Mouse (Mus musculus) left cerebral cortex, adult 11 months (tissue): ENCODE data around the gene Slc6a16.

Source experiments
- DNase-seq: peaks from one replicate; pipeline ENCODE4 v3.0.0; 2022; ENCODE audit warnings: low spot score

The Slc6a16 gene

DNA sequence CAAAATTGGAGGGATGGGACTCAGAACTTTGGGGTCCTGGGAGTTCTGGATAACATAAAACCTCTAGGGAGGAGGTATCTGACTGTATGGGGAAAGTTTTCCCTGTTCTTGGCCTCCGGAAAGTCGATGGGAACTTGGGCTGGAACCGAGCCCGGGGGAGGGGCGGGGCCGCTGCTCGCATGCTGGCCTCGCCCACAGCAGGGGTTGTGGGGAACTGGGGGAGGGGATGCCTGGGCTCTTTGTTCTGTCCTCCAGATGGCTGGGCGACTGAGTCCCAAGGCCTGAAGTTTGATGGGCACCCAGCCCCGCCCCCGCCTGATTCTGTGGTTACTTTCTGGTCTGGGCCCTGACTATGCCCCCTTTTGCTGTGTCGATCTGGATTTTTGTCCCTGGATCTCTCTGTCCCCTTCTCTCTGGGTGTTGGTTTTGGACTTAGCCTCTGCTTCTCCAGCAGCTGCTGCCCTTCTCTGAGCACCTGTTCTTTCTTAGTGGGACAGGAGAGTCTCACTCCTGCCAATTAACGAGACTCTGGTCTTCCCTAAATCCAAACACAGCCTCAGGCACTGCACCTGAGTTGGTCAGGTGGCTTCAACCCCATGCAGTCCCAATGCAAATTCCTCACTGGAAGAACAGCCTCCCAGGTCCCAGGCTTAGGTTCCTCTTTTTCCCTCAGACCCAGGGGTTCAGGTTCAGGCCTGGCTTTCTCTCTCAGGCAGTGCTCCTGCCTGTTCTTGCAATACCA is 24.3 kb upstream of the Slc6a16 start:
- no peak for DNase-seq

DNA sequence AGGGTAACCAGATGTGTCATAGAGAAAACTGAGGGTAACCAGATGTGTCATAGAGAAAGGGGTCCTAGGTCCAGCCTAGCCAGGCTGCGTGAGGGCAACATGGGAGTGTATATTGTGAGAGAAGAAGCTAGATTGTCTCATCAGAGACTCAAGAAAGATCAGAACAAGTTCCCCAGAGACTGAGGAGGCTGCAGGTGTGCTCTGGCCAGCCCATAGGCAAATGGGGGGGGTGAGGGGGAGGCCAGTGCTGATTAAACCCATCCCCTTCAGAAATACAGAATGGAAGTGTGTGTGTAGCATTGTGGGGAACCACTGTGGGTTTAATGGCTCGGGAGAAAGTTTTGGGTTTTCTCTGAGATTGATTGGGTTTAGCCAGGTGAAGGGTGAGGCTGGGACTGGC is 19.2 kb upstream of the Slc6a16 start:
- no peak for DNase-seq

DNA sequence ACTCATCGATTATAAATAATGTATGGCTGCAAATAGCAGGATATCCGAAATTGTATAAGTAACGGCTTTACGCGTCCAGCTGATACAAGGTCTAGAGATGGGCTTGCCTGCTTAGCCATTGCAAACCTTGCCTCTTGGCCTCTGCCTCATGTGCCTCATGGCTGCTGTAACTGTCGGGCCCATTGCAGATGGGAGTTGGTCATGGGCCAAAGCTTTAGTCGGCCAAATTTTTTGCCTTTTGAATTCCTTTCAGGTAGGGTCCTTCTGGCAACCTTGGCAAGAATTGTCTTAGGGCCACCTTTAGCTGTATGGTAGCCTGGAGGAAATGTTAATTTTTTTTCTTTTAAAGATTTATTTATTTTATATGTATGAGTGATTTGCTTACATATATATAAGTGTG is 16.1 kb upstream of the Slc6a16 start:
- DNase-seq, result no peak

DNA sequence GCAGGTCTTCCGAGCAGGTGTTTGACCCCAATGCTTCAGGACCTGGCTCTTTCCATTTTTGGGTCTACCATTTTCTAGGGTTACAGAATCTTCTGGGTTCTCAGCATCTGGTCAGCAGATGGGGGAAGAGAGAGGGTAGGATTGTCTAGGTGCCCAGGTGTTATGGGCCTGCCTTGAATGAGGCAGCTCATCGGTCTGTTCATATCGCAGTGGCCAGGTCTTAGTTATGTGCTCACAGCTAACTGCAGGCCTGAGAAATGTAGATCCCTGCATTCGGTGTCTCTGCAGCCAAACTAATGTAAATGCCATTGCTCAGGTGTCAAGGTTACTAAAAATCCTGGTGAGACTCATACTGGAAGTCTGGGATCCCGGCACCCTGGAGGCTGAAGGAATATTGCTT is 14.5 kb upstream of the Slc6a16 start:
- no peak for DNase-seq

DNA sequence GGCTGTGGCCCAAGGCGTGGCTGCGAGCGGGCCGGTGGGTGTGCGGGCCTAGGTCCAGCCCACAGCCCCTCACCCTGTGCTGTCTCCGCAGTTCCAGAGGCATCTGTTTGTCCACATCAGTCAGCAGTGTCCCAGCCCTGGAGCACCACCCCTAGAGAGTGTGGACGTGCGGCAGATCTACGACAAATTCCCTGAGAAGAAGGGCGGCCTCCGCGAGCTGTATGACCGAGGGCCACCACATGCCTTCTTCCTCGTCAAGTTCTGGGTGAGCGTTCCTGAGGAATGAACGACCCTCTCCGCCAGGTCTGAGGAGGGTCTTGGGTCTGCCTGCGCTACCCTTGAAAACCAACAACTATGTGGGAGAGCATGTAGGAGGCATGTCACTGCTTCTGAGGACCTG is 12.3 kb upstream of the Slc6a16 start:
- DNase-seq, result no peak

DNA sequence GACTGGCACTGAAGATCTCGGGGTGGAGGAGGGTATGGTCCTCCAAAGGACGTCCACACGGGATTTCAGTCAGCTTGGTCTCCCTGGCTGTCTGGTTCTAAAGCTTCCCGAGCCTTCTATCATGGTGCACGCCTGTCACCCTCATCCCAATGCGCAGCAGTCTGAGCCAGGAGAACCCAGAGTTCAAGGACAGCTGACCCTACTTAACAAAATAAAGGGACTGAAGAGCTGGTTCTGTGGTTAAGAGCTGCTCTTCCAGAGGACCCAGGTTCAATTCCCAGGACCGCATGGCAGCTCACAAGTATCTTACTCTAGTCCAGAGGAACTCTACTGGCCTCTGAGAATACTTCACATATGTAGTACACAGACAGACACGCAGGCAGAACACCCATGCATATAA is 11.8 kb upstream of the Slc6a16 start:
- no peak for DNase-seq

DNA sequence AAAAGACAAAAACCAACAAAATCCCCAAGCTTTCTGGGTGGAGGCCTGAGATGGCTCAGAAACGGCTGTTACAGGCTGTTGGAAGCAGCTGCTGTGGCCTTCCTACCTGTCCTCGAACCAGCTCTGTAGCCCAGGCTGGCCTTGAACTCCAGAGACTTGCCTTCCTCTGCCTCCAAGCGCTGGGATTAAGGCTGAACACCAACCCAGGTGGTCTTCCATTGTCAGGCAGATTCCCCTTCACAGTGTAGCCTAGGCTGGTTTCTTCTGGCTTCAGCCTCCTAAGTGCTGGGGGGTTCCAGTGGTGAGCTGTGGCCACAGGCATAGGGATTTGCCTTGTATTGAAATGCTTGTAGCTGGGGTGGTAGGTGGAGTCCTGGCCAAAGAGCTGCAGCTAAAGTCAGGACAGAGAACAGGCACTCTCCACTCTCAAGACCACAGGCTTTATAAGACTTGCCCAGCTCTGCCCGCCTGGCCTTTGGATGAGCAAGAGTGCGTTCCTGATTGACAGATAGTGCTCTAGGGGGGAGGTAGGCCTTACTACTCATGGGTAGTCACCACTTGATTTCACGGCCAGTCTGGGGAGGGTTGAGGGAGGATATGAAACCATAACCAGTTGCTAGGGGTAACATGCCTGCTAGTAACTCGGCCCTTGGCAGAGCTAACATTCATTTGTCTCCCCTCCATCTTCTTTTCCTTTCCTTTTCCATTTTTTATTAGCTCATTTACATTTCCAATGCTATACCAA is 11.3 kb upstream of the Slc6a16 start:
- no peak for DNase-seq

DNA sequence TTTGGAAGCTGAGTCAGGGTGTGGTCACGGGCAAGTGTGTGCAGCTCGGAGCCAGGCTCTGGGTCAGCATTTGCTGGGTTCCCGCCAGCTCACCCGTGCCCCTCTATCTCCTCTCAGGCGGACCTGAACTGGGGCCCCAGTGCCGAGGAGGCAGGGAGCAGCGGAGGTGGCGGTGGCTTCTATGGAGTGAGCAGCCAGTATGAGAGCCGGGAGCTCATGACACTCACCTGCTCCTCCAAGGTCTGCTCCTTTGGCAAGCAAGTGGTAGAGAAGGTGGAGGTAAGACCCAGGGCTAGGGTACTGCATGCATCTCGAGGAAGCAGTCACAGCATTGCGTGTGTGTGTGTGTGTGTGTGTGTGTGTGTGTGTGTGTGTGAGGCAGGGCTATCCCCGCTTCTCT is 9.7 kb upstream of the Slc6a16 start:
- no peak for DNase-seq

DNA sequence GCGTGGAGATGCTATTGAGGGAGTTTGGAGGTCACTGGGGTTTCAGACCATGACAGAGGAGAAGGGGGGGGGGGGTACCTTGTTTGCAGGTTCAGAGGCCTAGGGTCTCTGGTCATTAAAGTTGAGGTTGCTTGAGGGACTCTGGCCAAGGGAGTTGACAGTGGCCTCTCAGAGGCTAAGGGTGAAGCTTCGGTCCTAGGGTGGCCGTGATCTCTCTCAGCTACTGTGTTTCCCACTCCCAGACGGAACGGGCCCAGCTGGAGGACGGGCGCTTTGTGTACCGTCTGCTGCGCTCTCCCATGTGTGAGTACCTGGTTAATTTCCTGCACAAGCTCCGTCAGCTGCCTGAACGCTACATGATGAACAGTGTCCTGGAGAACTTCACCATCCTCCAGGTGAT is 8.9 kb upstream of the Slc6a16 start:
- DNase-seq, result no peak

DNA sequence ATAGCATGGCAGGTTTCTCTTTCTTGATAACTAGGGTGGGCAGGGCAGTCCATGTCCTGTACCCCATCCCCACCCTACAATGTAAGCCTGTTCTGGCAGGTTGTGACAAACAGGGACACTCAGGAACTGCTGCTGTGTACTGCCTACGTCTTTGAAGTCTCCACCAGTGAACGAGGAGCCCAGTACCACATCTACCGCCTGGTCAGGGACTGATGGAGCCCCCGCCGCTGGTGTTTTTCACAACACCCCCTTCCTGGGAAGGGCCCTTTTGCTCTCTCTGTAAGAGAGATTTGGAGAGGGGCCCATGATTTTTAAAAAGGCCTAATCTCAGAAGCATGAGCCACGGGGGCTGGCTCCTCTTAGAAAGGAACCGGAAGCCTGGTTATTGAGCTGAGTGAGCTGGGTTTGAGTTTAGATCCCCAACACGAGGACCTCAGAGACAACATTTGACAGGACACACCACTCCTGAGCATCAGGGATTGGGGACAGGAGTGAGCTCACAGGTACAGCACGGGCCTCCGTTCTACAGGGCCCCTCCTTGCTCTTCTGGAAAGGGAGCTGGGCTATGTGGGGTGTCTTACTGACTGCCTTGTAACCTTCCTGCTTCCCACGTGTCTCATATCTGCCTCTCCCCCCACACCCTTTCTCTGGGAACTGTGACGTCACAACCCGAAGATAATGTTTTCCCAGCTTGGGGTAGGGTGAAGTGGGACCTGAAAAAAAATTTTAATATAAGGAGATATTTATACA is 8.0 kb upstream of the Slc6a16 start:
- DNase-seq, result peak; percentile 42

DNA sequence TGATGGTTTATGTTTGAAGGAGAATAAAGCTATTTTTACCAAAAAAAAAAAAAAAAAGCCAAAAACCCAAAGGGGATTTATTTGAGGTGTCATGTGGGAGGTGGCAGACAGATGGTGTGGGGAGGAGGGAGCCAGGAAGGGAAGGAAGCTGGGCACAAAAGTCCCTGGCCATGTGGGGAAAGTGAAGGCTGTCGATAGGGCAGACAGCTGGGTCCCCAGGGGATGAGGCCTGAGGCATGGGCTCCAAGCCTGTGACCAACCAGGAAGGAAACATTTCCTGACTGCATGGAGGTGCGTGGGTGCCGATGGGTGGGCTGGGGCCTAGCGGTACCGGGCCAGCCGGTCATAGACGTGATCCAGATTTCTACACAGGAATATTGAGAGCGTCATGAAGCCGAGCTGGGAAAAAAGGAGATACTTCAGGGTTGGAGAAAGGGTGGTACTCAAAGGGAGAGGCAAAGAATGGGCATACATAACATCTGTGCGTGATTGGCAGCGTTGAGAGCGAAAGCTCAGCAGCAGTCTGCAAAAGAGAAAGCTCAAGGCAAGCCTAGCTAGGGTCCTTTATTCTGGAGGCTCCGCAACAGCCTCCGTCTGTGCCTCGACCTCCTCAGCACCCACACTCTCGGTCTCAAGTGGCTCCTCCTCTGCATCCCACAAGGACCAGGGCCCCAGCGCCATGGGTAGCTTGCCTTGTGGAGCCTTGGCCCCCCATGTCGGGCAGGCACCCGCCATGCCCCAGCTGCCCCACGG is 7.1 kb upstream of the Slc6a16 start:
- DNase-seq, result peak; percentile 58

DNA sequence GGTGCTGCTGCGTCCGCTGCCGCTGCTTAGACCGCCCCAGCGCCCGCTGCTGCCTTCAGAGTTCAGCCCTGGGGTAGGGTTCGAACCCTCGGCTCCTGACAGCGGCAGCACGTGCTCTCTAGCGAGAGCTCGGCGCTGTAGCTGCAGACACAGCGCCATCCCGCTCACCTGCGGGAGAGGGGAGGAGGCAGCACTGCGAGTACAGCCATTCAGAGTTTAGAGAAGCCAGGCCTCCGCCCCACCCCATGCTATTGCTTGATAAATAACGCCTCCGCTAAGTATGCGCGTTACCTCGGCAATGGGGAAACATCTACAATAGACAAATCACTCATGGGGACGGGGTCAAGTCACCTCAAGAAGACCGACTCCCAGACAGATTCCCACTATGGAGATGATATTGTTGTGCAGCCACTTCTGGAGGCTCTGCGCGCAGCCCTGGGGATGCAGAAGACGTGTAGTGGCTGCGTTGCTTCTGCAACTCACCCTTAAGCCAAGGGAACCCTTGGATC is 6.5 kb upstream of the Slc6a16 start:
- no peak for DNase-seq

DNA sequence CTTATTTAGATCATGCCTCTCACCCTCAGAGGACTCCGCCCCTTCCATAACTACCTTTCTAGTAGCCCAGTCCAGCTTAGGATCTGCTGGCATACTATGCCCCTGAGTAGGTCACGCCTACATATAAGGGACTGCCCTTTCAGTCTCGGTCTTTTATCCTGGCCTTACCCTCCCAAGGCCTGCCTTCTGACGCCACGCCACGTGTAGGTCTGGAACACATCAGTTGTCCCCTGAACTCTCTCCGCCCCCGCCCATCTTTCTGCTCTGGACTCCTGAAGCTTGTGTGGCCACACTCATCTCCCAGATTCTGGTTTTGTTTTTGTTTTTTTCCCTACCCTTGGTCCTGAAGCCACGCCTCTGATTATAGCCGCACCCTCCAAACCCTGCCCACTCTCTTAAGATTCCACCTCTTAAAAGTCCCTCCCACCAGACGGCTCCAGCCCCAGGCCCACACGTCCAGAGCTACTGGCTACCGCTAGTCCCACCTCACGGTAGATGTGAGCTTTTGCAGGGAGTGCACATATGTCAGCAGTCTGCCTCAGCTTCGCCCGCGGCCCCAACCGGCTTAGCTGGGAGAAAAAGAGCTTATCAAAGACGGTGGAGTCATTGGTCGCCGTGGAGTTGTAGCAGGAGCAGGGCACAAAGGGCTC is 5.8 kb upstream of the Slc6a16 start:
- no peak for DNase-seq

DNA sequence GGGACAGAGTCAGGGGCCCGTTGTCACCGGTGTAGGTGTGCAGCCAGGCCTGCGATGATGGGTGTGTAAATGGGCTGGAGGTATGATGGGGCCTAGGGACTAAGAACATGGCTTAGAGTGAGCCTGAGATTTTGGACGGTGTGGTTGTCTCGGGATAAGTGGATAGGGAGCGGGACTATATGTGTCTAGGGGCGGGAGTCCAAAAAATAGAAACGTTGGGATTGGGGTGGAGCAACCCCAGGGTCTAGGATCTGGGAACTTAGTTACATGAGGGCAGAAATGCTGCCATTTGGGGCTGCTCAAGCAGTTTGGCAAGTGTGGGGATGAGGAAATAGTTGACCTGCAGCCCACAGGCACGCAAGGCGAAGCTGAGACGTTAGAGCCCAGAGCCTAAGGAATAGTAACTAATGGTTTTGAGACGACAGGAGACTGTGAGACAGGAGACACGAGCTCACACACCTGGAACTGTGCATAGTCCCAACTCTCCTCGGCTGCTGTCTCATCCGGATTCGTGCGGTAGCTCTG is 5.2 kb upstream of the Slc6a16 start:
- DNase-seq, result no peak

DNA sequence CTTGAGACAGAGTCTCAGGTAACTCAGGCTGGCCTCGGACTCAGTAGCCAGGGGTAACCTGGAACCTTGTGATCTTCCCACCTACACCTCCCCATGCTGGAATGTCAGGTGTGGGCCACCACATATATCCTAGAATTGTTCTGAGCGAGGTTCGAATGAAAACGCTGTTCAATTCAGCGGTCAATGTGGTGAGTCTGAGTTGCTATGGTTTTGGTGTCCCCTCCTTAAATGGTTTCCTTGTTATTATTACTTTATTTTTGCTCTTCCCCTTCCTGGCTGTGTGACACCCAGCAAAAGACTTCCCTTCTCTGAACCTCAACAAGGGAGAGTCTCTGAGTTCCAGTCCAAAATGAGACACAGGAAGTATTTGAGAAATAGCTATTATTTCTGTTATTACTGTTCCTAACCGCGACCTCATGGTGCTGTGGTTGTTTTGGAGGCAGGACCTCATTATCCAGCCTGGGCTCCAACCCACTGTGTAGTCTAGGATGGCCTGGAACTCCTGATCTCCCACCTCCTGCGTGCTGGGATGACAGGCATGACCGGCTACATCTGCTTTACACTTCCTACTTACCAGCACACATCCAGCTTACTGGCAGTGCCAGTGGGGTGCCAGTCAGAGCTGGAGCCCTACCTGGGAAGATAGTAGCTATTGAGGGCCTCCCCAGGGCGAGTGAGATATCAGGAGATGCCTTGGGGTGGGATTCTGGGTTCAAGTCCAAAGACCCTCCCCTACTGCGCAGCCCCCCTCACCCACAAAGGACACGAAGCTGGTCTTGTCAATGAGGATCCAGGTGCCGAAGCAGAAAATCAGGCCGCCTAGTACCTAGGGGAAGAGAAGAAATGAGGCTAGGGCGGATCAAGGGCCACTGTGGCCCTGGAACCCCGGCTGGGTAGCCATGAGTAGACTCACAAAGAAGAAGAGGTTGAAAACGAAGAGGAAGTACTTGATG is 2.9 kb upstream of the Slc6a16 start:
- no peak for DNase-seq

DNA sequence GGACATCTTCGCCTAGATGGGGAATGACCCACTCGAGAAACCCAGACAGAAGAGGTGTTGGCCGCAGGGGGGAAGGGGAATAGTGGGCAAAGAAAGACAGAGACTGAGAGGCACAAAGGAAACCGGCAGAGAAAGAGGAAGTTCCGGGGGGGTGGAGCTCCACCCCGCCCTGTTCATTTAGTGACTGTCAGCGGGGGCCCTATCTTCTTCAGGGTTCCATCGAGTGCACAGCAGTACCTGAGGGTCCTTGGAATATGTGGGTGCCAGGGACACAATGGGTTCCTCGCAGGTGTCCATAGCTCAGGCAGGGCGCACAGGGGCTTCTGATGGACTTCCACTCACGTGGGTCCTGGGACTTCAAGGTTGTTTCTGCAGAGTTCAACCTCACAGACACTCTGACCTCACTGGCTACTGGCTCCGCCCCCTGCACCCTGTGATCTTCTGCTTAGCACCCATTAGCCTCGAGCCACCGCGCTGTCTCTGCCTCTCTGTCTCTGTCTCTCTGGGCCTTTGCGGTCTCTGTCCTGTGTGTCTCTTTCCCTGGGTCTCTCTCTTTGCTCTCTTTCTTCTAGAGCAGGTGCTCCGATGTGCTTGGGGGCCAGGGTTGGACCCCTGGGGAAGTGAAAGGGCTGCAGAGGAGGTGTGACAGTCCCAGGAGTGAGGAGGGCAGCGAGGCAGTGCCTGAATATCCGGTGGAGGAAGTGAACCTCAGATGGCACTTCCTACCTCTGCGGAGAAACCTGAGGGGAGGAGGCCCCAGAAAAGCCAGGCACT is 2.0 kb upstream of the Slc6a16 start, which contains the start of gene Cd37:
Gene Cd37, minus strand, starts transcription at position 393 of the 774 bp plus-strand sequence.
- DNase-seq, result no peak

DNA sequence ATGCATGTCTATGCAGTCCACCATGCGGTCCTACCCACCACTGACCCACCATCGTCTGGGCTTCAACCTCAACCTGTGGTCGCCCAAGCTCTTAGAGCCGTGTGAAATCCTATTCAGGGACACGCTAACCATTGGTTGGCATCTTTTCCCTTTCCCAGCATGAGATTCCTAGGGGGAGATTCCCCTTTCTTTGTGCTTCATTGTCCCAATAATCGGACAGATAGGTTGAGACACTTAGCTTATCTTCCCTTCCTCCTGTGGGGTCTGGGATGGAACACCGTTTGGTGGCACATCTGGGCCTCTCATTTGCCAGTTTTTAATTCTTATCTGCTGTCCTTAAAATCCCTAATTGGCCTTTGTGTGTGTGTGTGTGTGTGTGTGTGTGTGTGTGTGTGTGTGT is 776 bp upstream of the Slc6a16 start:
- DNase-seq, result no peak

DNA sequence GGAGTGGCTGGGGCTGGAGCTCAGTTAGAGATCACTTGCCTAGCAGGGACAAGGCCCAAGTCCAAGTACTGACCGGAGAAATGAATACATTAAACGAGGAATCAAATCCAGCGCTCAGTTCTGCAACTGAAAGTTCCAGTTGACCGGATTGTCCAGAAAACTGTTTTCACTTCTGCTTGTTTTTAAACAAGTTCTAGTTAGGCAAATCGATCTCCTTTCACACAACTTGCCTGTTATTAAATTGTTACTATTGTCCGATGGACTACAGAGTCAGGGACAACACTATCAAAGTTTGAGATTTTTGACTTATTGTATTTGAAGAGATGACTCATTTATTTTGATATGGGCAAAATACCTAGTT is 484 bp downstream of the Slc6a16 start:
- no peak for DNase-seq

DNA sequence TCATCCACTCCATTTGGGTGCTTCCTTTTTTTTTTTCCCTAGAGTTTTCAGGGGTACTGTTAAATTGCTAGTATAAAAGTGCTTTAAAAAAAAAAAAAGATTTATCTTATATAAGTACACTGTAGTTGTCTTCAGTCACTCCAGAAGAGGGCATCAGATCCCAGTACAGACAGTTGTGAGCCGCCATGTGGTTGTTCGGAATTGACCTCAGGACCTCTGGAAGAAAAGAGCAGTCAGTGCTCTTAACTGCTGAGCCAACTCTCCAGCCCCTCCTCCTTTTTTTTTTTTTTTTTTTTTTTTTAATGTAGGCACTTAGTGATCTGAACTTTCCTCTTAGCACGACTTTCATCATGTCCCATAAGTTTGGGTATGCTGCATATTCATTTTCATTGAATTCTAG is 6.8 kb downstream of the Slc6a16 start:
- no peak for DNase-seq
